Mouse (Mus musculus) embryo, embryonic 9.5 days (tissue): ENCODE data around the gene Cry2.

Experiments used
- DNase-seq: peaks from one replicate; pipeline ENCODE4 v3.0.0-alpha.2; 2017; ENCODE audit errors: extremely low spot score

The Cry2 gene

DNA sequence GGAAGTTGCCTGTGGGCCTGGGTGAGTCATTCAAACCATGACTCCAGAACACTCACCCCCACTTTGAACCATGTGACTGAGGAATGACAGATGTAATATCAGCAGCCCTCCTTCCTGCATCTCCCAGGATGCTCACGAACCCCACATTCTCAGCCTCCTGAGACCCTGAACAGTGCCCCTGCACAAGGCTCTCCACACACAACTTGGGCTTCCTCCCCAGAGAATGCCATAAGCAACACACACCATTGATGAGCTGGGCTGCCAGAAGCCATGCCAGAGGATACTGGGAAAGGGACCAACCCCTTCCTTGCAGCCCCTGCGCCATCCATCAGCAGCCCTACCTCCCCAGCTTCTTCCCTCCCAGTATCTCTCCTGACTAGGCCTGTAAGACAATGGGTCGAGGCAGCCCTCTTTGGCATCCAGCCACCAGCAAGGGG, 45.7 kb downstream of the Cry2 start:
- no peak for DNase-seq

DNA sequence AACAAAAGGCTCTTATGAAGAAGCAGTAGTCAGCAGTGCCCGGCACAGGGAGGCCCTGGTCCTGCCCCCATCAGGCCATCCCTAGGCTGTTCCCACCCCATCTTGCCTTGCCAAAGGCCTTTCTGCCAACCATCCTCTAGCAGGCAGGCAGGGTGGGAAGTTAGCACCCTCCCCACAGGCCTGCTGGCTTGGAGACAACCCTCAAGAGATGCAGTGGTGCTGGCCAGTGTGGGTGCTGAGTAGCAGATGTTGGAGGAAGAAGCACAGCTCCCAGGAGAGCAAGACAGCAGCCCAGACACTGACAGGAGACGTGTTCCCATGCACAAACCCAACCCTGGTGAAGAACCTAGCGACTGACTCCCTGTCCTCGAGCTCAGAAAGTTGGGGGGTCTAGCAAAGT, 46.2 kb downstream of the Cry2 start:
- DNase-seq, result no peak

DNA sequence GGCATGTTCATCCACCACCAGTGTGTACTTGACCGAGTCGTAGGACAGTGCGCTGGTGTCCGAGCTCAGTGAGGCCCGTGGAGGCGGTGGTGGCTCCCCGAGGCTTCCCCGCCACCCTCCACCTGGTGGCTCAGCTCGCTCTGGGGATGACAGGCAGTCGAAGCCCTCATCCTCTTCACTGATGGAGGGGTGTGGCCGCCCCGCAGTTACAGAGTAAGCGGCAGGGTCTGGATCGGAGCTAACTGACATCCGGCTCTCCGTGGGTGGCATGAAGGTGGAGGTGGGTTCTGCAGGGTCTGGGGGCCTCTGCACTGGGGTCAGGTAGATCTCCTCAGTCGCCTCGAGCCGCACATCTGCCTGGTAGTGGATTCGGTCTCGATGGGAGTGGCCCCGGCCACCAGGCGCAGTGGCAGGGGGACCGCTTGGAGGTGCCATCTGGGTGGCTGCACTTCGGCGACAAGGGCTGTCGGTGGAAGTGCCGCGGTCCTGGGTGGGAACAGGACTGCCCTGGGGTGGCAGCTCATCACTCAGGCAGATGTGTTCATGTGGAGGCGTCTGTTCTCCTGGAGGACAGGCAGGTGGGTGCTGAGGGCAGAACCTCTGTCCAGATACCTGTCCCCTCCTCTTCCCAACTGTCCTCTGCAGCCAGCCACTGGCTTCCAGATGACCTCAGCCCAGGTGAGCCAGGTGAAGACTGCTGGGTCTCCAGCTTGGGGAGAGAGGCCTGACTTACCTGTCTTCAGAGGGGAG, 46.8 kb downstream of the Cry2 start:
- no peak for DNase-seq

DNA sequence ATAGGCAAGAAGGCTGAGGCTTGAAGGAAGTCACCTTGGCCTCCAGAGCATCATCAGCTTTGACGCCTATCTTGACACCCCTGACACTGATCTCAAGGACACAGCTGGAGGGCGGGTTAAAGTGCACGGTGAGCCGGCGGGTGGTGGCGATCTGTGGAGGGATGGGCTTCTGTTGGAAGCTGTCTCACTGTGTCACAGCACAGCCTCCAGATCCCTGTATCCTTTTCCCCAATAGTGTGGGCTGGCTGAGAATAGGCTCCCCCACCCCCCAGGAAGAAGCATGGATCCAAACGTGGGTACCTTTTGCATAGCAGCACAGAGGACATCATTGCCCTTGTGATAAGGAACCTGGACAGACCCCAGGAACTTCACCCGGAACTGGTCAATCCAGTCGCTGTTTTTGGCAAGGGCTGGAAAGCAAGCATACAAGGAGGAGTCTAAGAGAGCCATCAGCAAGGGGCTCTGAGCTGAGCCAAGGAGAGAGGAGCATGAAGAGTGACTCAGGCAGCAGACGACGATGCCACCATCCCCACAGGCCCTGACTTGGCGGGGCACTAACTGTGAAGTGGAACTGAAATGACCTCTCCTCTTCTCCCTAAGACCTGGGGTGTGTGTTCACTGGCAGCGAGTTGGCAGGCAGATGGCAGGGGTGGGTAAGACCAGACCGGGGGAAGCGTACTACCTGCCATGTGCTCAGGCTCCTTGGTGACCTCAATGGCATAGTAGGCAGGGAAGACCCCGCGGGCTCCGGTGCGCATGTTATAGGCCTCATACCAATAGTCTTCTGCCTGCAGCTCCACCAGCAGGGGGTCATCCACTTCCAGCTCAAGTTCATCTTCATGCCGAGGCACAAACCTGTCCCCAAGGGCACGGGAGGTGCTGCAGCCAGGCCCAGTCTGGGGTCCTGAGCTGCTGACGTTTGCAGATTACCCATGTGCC, 48.5 kb downstream of the Cry2 start:
- DNase-seq, result no peak

DNA sequence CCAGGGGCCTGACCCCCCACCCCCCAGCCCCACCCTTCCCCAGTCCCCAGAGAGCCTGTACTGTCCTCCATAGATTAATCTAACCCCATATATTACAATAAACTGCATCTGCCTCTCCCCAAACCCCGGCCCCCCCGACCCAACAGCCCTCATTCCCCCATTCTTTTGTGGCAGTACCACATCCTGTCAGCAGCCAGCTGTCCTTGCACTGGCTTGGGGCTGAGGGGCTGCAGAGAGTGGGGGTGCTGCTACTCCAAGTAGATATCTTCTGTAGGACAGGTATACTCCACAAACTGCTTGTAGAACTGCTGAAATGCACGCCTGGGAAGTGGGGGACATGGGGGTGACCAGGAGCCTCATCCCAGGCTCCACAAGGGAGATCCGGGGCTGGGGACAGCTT, 49.7 kb downstream of the Cry2 start:
- no peak for DNase-seq

DNA sequence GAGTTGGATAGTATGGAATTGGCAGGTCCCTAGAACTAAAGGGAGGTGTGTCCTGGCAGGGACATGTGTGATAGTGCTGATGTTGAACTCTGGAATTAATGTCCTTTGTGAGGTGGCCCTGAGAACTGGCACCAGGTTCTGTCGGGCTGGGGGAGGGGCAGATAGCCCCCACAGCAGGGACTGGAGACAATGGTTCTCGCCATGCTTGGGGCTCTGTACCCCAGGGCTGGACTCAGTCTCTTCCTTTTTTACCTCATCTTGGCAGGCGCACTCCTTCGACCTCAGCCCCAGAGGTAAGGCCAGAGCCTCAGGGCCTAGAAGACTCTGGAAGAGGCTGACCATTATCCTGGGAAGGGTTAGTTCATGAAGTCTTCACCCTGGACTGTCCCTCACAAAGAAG, 51.1 kb downstream of the Cry2 start:
- DNase-seq, result no peak

DNA sequence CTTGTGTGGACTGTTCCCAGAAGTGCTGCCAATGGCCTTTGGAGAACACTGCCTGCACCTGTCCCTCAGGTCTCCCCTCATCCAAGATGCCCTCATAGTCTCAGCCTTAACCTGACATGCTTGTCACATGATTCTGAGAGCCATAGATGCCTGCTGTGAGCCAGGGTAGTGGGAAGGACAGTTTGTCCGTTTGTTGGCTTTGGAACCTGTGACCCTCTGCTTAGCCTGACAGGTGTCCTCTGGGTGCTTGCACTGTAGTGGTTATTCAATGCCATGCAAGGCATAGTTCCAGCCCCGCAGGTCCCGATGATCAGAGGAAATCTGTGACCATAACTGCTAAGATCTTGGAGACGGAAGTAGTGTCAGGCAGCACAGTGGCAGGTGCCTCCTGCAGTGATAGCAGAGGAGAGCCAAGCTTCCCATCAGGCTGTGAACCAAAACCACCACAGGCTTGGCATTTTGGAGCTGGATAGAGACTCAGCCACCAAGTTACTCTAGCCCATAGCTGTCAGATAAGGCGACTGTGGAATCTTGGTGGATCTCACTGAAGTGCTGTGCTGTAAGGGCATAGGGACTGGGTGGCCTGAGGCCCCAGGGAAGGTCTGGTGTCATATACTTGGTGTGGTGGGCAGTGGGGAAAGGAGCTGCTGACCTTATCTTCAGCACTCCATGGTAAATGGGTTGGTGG, 51.8 kb downstream of the Cry2 start, which contains the start of gene 1700029I15Rik:
Gene 1700029I15Rik (plus strand): TSS at position 638 of the 688 bp plus-strand sequence.
- no peak for DNase-seq

DNA sequence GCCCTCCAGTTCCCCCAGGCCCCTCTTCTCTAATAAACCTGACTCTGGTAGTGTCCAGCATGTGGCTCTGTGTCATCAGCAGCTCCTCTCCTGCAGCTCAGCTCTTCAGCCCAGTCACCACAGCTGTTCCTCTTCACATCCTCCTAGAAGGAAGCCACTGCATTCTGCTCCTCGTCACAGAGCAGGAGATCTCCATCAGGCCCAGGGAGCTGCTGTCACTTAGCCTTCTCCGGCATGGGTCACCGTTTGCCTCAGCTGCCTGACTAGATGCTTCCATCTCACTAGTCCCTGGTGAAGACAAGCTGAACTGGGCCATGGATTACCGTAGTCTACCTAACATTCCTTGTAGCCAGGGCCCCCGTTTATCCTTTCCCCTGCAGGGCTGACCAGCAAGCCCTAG, 52.7 kb downstream of the Cry2 start:
- no peak for DNase-seq

DNA sequence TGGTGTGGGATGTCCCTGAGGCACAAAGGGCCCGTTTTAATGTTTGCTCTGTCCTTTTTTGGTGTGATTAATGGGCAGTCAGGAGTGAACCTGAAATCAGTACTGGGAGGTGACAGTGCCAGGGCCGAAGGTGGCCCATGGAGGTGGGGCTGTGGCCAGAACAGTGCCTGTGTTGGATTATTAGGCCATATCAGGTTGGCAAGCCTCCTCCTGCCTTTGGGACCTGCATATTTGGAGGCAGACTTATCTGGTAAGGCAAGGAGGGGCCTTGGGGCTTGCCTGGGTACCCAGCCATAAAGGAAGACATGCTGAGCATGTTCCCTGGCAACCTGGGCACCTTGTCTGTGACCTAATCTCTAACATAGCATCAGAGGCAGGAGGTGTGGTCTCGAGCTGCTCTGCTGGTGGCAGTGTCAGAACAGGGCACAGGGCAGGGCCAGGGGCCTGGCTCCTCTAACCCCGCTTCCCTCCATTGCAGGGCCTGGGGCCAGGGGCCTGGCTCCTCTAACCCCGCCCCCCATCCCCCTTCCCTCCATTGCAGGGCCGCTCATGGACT, 53.3 kb downstream of the Cry2 start:
- no peak for DNase-seq

DNA sequence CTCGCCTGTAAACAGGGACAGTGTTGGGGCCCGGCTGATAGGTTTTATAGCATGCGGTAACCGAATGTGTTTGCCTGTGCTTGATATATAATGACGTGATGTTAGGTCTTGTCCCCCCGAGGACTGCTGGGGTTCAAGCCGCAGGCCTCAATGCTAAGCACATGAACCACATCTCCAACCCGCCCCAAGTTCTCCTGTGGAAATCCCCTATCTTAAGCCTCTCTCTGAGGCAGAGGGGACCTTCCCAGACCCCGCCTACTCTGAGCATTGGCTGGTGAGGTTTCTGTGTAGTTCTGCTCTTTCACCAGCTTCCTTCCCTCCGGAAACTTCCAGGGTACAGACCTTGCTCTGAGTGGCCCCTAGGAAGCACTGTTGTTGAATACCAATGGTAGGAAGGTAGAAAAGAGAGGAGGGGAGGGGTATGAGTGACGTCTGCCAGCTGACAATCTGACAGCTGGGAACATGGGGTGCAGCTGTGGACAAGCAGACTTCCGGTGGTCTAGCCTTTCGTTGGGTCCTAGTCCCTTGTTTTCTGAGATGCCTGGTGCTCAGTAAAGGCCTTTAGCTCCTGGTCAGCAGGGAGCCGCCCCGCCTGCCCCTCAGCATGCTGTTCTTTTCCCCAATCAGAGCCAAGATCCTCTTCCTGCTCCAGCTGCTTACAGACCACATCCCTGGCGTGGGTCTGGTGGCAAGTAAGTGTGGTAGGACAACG, 53.9 kb downstream of the Cry2 start:
- DNase-seq, result no peak

DNA sequence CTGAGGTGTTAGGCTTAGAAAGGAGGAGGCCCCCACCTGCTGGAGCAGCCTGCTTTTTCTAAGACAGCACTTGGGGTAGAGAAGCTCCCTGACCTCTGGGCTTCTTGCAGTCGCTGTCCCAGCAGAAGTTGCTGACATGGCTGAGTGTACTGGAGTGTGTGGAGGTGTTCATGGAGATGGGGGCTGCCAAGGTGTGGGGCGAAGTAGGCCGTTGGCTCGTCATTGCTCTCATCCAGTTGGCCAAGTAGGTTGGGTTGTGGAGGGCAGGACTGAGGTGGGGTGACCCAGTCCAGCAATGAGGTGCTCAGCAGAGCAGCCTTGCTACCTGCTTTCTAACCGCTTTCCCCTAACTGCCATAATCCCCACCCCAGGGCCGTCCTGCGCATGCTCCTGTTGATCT, 56.5 kb downstream of the Cry2 start:
- no peak for DNase-seq

DNA sequence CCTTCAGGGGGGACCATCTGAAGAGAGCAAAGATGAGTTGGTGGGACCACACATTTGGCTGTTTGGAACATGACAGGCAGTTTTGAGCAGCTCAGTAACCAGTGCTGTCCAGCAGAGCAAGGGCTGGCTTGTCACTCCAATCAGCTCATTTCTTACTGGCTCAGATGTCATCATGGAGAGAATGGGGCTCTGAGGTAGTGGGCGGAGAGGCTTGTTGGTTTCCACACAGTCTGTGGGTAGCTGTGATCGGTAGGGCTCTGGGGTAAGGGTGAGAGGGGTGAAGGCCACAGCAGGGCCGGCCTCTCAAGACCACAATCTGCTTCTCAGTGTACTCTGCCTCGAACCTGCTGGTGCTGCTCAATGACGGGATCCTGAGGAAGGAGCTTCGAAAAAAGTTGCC, 57.5 kb downstream of the Cry2 start:
- DNase-seq, result no peak

DNA sequence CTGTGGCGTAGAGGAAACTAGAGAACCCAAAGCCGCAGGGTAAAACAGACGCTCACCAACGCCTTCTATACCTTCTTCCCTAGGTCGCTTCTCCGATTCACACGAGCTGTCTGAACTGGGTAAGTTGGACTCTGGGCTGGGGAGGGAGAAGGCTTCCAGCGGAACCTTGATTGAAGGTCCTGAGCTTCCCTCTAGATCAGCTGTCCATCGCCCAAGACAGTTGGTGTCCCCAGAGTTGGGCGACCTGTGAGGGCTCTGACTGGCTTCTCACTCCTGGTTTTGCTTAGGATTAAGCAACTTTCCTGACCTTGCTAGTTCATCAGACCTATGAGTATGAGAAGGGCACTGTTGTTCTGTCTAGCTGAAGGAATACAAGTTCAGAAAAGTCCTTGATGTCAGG, 58.1 kb downstream of the Cry2 start:
- DNase-seq, result no peak

DNA sequence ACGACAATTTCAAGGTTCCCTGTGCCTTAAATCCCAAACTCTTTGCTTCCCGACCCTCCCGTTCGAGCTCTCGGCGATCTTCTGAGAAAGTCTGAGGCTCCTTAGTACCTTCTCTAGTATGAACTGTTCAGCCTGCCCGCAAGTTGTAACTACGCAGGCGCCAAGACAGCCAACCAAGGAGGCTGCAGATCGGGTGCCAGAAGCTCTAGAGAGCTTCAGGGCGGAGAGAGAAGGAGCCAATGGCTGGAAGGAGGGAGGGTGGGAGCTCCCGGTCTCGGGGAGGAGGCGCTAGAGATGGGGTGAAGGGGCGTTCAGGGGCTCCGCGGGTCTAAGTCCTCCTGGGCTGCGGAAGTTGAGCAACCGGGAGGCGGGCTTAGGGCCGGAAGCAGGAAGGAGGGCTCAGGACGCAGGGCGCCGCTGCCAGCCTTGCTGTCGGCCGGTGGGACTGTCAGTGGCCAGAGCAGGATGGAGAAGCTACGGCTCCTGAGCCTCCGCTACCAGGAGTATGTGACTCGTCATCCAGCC, 58.7 kb downstream of the Cry2 start:
- peak; percentile 92 for DNase-seq

DNA sequence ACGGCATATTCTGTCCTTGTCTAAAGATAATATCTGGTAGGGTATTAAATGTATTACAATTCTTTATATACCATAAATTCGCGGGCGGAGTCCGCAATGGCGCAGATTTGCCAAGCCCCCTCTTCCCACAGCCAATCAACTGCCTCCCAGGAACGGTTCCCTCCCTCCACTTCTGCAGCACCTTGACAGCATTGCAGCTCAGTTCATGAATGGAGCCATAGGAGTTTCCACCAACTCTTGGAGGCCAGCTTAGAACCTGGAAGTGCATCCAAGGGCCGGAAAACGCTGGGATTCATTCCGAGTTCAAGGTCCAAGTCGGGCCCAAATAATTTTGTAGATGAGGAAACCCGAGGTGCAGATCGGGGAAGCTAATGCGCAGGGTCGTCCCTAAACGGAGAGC, 59.3 kb downstream of the Cry2 start, which contains the start of the genes Pex16 and Large2:
Gene Pex16 (plus strand): TSS at position 163 of the 400 bp plus-strand sequence.
Gene Large2 (minus strand): TSS at position 356 of the 400 bp plus-strand sequence.
- DNase-seq, result peak; percentile 48

DNA sequence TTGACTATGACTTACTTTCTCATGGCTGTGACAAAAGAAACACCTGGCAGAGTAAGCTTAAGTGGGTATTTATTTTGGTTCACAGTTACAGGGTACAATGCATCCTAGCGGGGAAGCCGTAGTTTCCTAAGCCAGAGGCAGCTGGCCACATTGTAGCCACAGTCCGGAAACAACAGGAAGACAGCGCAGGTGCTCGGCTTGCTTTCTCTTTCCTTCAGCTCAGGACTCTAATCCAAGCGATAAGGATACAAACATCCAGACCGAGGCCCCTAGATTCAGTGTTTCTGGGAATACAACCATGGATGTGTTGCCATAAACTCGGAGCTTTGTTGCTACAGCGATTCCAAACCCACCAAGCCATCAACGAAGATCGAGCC, 60.4 kb downstream of the Cry2 start:
- DNase-seq, result no peak

DNA sequence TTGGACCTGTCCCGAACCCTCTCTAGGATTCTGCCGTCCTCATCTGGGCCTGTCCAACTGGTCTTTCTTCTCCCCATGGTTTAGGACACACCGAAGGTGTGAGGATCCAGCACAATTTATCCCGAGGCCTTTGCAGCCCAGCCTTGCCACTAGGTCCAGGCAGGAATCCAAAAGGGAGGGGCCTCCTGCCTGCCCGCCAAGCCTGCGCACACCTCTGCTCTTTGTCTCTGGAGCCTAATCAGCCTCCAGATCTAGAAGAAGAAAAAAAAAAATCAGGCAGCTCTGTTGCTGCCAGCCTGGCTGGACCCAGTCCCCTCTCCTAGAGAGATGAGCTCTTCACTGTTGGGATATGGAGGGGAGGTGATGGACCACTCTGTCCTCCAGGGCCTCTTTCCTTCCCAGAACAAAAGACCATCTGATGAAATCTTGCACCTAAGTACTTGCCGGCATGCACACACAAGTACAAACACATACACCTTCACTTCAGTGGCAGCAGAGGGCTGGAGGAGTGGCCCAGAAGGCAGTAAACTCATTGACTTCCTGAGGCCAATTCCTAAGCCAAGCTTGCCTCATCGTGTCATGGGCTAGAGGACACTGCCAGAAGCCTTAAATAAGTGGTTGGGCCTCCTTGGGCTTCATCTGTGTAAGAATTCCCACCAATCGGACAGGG, 60.9 kb downstream of the Cry2 start:
- no peak for DNase-seq

DNA sequence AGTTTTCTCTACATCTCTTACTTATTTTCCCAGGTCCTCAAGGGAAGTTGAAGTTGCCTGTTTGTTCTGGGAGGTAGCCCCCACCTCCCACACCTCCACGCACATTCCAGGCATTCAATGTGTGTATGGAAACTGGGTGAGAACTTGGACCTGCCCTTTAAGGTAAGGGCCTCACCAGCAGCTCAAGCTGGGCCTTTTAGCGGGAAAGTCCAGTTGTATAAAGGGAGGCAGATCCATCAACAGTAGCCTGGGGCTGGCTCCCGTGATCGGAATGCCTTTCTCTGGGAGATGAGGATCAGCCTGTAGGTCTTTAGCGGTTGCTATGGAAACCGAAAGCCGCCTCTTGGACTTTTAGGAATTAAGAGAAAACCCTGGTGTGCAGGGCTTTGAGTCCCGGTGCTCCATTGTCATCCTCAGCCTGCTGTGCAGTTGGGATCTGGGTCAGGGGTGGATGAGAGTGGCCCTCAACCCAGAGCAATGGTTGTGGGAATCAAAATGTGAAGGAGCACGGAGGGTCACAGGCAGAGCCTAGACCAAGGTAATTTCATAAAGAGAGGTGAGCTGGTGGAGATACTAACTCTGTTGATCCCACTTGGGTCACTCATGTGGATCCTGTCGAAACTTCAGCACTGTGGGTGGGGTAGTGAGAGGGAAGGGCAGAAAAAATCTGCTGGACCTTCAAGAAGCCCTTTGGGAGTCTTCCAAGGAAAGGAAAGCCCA, 61.7 kb downstream of the Cry2 start:
- DNase-seq, result peak; percentile 68
